Mouse (Mus musculus): ENCODE results near the gene Rgp1.

DNA sequence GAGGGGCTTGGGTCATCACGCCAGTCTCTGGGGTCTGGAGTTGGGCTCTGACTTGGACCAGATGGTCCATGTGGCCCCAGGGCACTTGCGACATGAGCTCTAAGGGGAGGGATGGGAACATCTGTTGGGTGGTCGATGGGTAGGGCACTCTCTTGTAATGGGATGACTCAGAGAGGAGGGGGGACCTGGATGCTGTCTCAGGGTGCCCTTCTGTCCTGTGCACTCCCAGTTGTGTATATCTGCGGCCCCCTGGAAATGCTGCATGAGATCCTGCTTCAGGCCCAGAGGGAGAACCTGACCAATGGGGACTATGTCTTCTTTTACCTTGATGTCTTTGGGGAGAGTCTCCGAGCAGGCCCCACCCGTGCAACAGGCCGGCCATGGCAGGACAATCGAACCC lies 54.8 kb downstream of the Rgp1 start:
- no peak for TF ChIP-seq CTCF (IDR thresholded peaks at IDR 0.05 in 2 of 3, conservative IDR thresholded peaks at IDR 0.05 in 1 of 3; ENCODE audit: control insufficient read depth in 1 of 3, insufficient read depth in 1 of 3, low read depth in 2 of 3, low read length in 3 of 3, poor library complexity in 1 of 3, severe bottlenecking in 1 of 3)
- no peak for TF ChIP-seq GABPA (IDR thresholded peaks at IDR 0.05; ENCODE audit: low read depth, low read length)
- TF ChIP-seq POLR2AphosphoS5 (IDR thresholded peaks at IDR 0.05; ENCODE audit: borderline replicate concordance, low read depth, low read length): no peak
- TF ChIP-seq USF1 (IDR thresholded peaks at IDR 0.05; ENCODE audit: low read depth, low read length): no peak
- no peak for TF ChIP-seq EP300 (IDR thresholded peaks at IDR 0.05; ENCODE audit: low read depth in 1 of 2, low read length in 2 of 2)
